Mouse (Mus musculus): ENCODE data around the gene Lrrc43.
"Not testable (repeated sequence)": the region's sequence is repeated elsewhere in the genome, so short reads cannot be mapped to it uniquely, and the experiment has no call there.

Lrrc43 gene

GRCm38 (mm10) chr5:123489112-123489785, at the start of gene Lrrc43, which contains the start of gene Il31:
TSS of gene Lrrc43 (plus strand) at chr5:123489305.
TSS of gene Il31 (minus strand) at chr5:123489489.
- DNase-seq = no peak

- DNase-seq = no peak
Measured at GRCm38 (mm10) chr5:123439312-123439711, 49.8 kb upstream of the Lrrc43 start.

- DNase-seq = no peak
Measured at GRCm38 (mm10) chr5:123439941-123440340, 49.2 kb upstream of the Lrrc43 start.

GRCm38 (mm10) chr5:123440664-123441063, 48.4 kb upstream of the Lrrc43 start:
- no peak for DNase-seq

GRCm38 (mm10) chr5:123442283-123442682, 46.8 kb upstream of the Lrrc43 start:
- DNase-seq = no peak

GRCm38 (mm10) chr5:123444069-123444468, 45.0 kb upstream of the Lrrc43 start:
- peak; percentile 63 for DNase-seq

GRCm38 (mm10) chr5:123444849-123445334, 44.2 kb upstream of the Lrrc43 start:
- DNase-seq = no peak

- DNase-seq = peak; percentile 34
Measured at GRCm38 (mm10) chr5:123451886-123452285, 37.2 kb upstream of the Lrrc43 start.

- DNase-seq = no peak
Measured at GRCm38 (mm10) chr5:123461420-123461819, 27.7 kb upstream of the Lrrc43 start.

GRCm38 (mm10) chr5:123464638-123465037, 24.5 kb upstream of the Lrrc43 start:
- DNase-seq = no peak

- DNase-seq = no peak
Measured at GRCm38 (mm10) chr5:123470784-123471400, 18.2 kb upstream of the Lrrc43 start.

GRCm38 (mm10) chr5:123473817-123474216, 15.3 kb upstream of the Lrrc43 start:
- no peak for DNase-seq

GRCm38 (mm10) chr5:123487659-123488395, 1.3 kb upstream of the Lrrc43 start:
- no peak for DNase-seq

GRCm38 (mm10) chr5:123489935-123490334, 830 bp downstream of the Lrrc43 start:
- DNase-seq = no peak

GRCm38 (mm10) chr5:123499717-123500116, 10.6 kb downstream of the Lrrc43 start:
- DNase-seq = peak; percentile 50

- DNase-seq = no peak
Measured at GRCm38 (mm10) chr5:123501973-123502372, 12.9 kb downstream of the Lrrc43 start.

- peak; percentile 93 for DNase-seq
Measured at GRCm38 (mm10) chr5:123507936-123508723, 19.0 kb downstream of the Lrrc43 start.

- DNase-seq = no peak
Measured at GRCm38 (mm10) chr5:123508921-123509320, 19.8 kb downstream of the Lrrc43 start.

- no peak for DNase-seq
Measured at GRCm38 (mm10) chr5:123510160-123510559, 21.1 kb downstream of the Lrrc43 start, which contains the start of gene B3gnt4. TSS of gene B3gnt4 (plus strand) at chr5:123510460.

- DNase-seq = not testable (repeated sequence)
Measured at GRCm38 (mm10) chr5:123511426-123511825, 22.3 kb downstream of the Lrrc43 start.

- no peak for DNase-seq
Measured at GRCm38 (mm10) chr5:123512102-123512501, 23.0 kb downstream of the Lrrc43 start.

- no peak for DNase-seq
Measured at GRCm38 (mm10) chr5:123514871-123515270, 25.8 kb downstream of the Lrrc43 start.

- DNase-seq = no peak
Measured at GRCm38 (mm10) chr5:123520666-123521065, 31.6 kb downstream of the Lrrc43 start.

All from thymus, postnatal 14 days (tissue).